Mouse (Mus musculus) heart, embryonic 16.5 days (tissue): ENCODE data around the gene Hif1an. TPM values are rescaled to one million over a fixed set of nuclear protein-coding genes. Genes with fewer than 3 reads are reported as not detected.

ENCODE experiments used
- ATAC-seq: fragments of 200-750 bp; cut with Nextera tagmentation; replicated peaks from 2 replicates; pipeline ENCODE4 v1.8.0; 2017; ENCODE audit warnings: moderate number of reproducible peaks; ENCODE audit not compliant: insufficient read depth, low FRiP score; ENCODE audit errors: extremely low read depth
- H3K27ac ChIP-seq: fragments of 300-500 bp; sonication (generic); 2 replicates; pipeline ENCODE4 v1.5.1; 2014; ENCODE audit warnings: mild to moderate bottlenecking, low read length, control low read depth, moderate library complexity
- H3K27me3 ChIP-seq: fragments of 300-500 bp; sonication (generic); 2 replicates; pipeline ENCODE4 v1.6.1; 2014; ENCODE audit warnings: low read length, mixed read lengths; ENCODE audit not compliant: control insufficient read depth, insufficient read depth
- H3K36me3 ChIP-seq: fragments of 300-500 bp; sonication (generic); 2 replicates; pipeline ENCODE4 v1.6.1; 2014; ENCODE audit not compliant: control insufficient read depth, insufficient read depth
- H3K4me1 ChIP-seq: fragments of 300-500 bp; sonication (generic); 2 replicates; pipeline ENCODE4 v1.6.1; 2014; ENCODE audit warnings: low read length, mixed read lengths; ENCODE audit not compliant: control insufficient read depth, insufficient read depth
- H3K4me2 ChIP-seq: fragments of 300-500 bp; sonication (generic); 2 replicates; pipeline ENCODE4 v1.6.1; 2014; ENCODE audit warnings: low read depth, mild to moderate bottlenecking, control low read depth, low read length
- H3K4me3 ChIP-seq: fragments of 300-500 bp; sonication (generic); 2 replicates; pipeline ENCODE4 v1.5.1; 2014; ENCODE audit warnings: mild to moderate bottlenecking, control low read depth, low read length
- H3K9ac ChIP-seq: fragments of 300-500 bp; sonication (generic); 2 replicates; pipeline ENCODE4 v1.6.1; 2014; ENCODE audit warnings: low read length, control low read depth
- H3K9me3 ChIP-seq: fragments of 300-500 bp; sonication (generic); replicated peaks from 2 replicates; pipeline ENCODE4 v1.6.1; 2016; ENCODE audit warnings: low read length; ENCODE audit not compliant: control insufficient read depth
- WGBS: fragments of 180-500 bp; shearing (Covaris S2); extraction: QIAGEN DNeasy Blood & Tissue Kit; methylation state at CpG from one replicate; pipeline ENCODE4 v1.1.7; 2014; 5-methylcytosine and 5-hydroxymethylcytosine counted together
- polyA plus RNA-seq: library from polyadenylated mRNA; unstranded; fragments of >200 nt; fragmentation: Nextera tagmentation; extraction: Ambion mirVana; gene quantifications from 2 replicates; pipeline ENCODE4 v1.2.1, GENCODE M21; 2015

Gene Hif1an
- polyA plus RNA-seq, 1 experiment from 2014 or later = 22.2 TPM

DNA sequence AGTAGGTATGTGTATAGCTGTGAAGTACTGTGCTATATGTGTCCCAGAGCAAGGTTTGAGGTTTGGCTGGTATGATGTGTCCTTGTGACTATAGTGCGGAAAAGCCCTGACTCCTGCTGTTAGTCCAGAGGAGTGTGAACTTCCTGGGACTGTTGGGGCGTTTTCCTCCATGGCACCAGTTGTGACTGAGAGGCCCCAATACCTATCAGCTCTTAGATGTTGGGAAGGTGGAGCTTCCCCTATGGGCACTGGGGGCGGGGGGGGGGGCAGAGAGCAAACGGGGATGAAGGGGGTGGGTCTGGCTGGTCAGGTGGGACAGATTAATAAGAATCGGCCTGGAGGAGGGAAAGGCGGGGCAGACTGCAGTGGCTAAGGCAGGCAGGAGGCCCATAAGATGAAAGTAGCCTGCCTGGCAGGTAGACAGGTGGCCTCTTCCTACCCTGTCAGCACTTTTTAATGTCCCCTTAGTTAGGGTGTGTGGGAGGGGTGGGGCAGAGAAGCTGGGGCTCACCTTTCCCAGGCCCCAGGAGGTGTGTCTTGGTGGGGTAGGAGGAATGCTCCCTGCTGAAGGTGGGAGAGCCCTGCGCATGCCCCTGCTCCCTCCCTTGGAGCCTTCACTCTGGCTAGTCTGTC lies 27.1 kb downstream of the Hif1an start:
- H3K4me2 ChIP-seq = no peak overlapping the region
- H3K9me3 ChIP-seq = peaks cover 4% of the 10 kb centered on the region; the same call in 1 of the 2 replicates
- H3K9ac ChIP-seq = no peak overlapping the region
- H3K27ac ChIP-seq = no peak overlapping the region
- no peaks in the 10 kb centered on the region for H3K36me3 ChIP-seq
- no peaks in the 10 kb centered on the region for H3K4me1 ChIP-seq
- no peak for ATAC-seq
- WGBS = 44% methylated on average over 7 of the region's 7 CpGs
- H3K4me3 ChIP-seq = no peak overlapping the region
- peaks cover 24% of the 10 kb centered on the region for H3K27me3 ChIP-seq

GRCm38 (mm10) chr19:44590992-44591391 lies 28.3 kb downstream of the Hif1an start:
- Histone ChIP-seq H3K4me3 (no peak overlapping the region), H3K36me3 (no peaks in the 10 kb centered on the region), H3K9ac (no peak overlapping the region), H3K9me3 (peaks cover 4% of the 10 kb centered on the region; the same call in 1 of the 2 replicates), H3K4me2 (no peak overlapping the region), H3K27me3 (peaks cover 17% of the 10 kb centered on the region), H3K4me1 (no peaks in the 10 kb centered on the region), H3K27ac (no peak overlapping the region)
- no peak for ATAC-seq
- 85% methylated on average over 18 of the region's 18 CpGs for WGBS

DNA sequence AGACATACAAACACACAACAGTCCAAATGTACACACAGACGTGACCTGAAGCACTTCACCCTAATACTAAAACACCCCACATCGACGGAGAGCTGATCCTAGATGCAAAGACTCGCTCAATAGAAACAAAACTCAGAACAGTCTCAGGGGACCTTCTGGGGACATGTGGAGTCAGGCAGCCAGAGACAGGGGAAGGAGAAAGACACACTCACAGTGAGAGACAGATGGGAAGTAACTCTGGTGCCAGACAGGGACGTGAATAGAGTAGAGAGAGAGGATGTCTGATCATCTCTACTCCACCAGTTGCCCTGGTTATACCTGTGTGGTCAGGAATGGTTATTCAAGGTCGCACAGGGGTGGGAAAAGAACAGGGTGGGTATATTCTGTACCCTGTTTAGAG lies 29.0 kb downstream of the Hif1an start:
- WGBS = 73% methylated on average over 6 of the region's 6 CpGs
- no peak overlapping the region for H3K27ac ChIP-seq
- no peak for ATAC-seq
- no peak overlapping the region for H3K9ac ChIP-seq
- H3K4me3 ChIP-seq = no peak overlapping the region
- no peaks in the 10 kb centered on the region for H3K36me3 ChIP-seq
- H3K4me1 ChIP-seq = no peaks in the 10 kb centered on the region
- peaks cover 15% of the 10 kb centered on the region for H3K27me3 ChIP-seq
- H3K4me2 ChIP-seq = no peak overlapping the region
- peaks cover 4% of the 10 kb centered on the region; the same call in 1 of the 2 replicates for H3K9me3 ChIP-seq

DNA sequence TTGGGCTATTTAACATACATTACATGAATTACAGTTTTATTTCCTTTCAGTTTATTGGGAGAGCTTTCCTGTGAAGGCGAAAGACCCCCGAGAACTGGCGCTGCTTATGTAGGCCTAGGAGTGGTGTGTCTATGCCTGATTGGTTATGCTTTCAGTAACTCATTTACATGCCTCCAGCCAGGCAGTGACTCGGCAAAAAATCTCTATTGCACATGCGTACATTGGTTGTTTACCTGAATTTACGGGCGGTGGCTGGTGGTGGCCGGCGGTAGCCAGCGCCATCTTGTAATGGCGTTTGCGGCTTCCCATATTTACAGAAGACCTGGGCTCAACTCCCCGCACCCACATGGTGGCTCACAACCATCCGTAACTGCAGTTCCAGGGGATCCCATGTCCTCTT lies 31.5 kb downstream of the Hif1an start:
- H3K4me1 ChIP-seq = no peaks in the 10 kb centered on the region
- ATAC-seq = no peak
- H3K27ac ChIP-seq = no peak overlapping the region
- 93% methylated on average over 14 of the region's 14 CpGs for WGBS
- H3K9ac ChIP-seq = no peak overlapping the region
- no peak overlapping the region for H3K4me3 ChIP-seq
- peaks cover 4% of the 10 kb centered on the region; the same call in 1 of the 2 replicates for H3K9me3 ChIP-seq
- H3K36me3 ChIP-seq = no peaks in the 10 kb centered on the region
- H3K4me2 ChIP-seq = no peak overlapping the region
- peaks cover 6% of the 10 kb centered on the region; the same call in 1 of the 2 replicates for H3K27me3 ChIP-seq

DNA sequence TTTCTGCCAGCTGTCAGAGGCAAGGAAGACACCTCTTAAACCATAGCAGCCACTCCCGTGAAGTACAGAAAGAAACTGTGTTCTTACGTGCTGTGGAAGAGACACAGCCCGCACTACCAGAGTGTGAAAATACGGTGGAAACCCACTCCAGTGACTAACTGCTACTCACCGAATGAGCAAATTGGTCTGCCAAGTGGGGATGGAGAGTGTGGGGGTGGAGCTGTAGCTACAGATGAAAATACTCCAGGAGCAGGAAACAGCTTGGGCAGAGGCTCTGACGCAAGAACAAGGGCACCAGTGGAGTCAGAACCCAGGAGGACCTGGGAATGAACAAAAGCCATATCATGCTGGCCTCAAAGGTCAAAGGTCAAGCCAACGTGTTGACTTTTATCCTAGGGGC lies 55.5 kb downstream of the Hif1an start:
- no peak overlapping the region for H3K4me3 ChIP-seq
- H3K4me2 ChIP-seq = no peak overlapping the region
- ATAC-seq = no peak
- 0 out of 2 replicates have a peak, but pooled peaks cover 2% of the 10 kb centered on the region for H3K27me3 ChIP-seq
- 54% methylated on average over 7 of the region's 7 CpGs for WGBS
- no peaks in the 10 kb centered on the region for H3K36me3 ChIP-seq
- no peak overlapping the region for H3K27ac ChIP-seq
- no peaks in the 10 kb centered on the region for H3K4me1 ChIP-seq
- no peak overlapping the region for H3K9ac ChIP-seq
- H3K9me3 ChIP-seq = no peaks in the 10 kb centered on the region

Other genes starting within 250 kb of the Hif1an start
- gene Scd4, start 229.8 kb upstream of the Hif1an start, polyA plus RNA-seq = 4.4 and 4.8 TPM in 2 replicates
- 1.1 and 1.2 TPM in 2 replicates for gene Scd1, start 155.0 kb upstream of the Hif1an start, polyA plus RNA-seq
- gene Wnt8b, start 69.4 kb upstream of the Hif1an start, polyA plus RNA-seq = 0.08 TPM in 1 of 2 replicates, not detected in the other
- gene Sec31b, start 17.0 kb upstream of the Hif1an start, polyA plus RNA-seq = 2.2 and 2.3 TPM in 2 replicates
- not detected in 2 replicates for gene Gm20538, start 10.0 kb upstream of the Hif1an start, polyA plus RNA-seq
- gene Ndufb8, start 7.4 kb upstream of the Hif1an start, polyA plus RNA-seq = 1,230 and 1,261 TPM in 2 replicates
- gene Pax2, start 193.2 kb downstream of the Hif1an start, polyA plus RNA-seq = not detected in 2 replicates